Mouse (Mus musculus) layer of hippocampus, adult 18-20 months (tissue): Measurements from ENCODE around the gene Bok. TPM values are rescaled to one million over a fixed set of nuclear protein-coding genes. Genes with fewer than 3 reads are reported as not detected.
"Not testable (repeated sequence)": the region's sequence is repeated elsewhere in the genome, so short reads cannot be mapped to it uniquely, and the experiment has no call there.

Experiments used
- DNase-seq, 2 experiments: peaks; one replicate each; pipeline ENCODE4 v3.0.0; 2022; ENCODE audit warnings: low spot score in 2 of 2
- long read RNA-seq: library from polyadenylated mRNA; stranded (forward); transcript quantifications from one replicate; pipeline ENCODE4 v2.0.0, GENCODE M21; 2021
- total RNA-seq, 2 experiments: library from RNA; stranded (reverse); gene quantifications; 2 replicates each; pipeline ENCODE4 v1.2.3; 2021

Bok gene
- total RNA-seq, result 10 to 100 TPM; 56.6 to 59.1 TPM
- long read RNA-seq, transcript Bok-201 (5 exons, 1,468 nt), result major isoform, 72 of 104 reads
- long read RNA-seq, partial matches to known transcripts, result 27 of 104 reads
- long read RNA-seq, other reads (novel, unspliced or antisense), result 5 of 104 reads

- DNase-seq, result peak; percentile 30 to 49
Observed at GRCm38 (mm10) chr1:93685401-93686244, at the start of gene Bok. Gene Bok (plus strand): TSS chr1:93685660.

- no peak for DNase-seq
Observed at GRCm38 (mm10) chr1:93636211-93636897, 49.1 kb upstream of the Bok start.

- no peak for DNase-seq
Observed at GRCm38 (mm10) chr1:93641978-93642377, 43.5 kb upstream of the Bok start.

DNA sequence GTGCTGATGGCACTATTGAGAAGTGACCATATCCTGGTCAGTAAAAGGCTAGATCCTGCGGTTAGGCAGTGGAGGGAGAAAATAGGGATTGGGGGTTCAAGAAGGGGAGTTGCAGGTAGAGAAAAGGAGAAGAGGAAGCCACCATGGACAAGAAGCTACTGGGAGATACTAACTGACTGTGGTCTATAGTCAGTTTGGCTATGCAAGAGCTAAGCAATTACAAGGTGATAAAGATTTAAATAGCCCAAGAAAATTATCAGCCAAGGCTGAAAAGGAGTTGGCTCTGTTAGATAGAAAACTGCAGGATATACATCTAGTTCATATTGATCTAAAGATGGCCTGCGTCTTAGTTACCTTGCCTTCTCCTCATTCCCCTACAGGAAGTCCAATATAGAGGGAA, 42.8 kb upstream of the Bok start:
- DNase-seq, result no peak

DNA sequence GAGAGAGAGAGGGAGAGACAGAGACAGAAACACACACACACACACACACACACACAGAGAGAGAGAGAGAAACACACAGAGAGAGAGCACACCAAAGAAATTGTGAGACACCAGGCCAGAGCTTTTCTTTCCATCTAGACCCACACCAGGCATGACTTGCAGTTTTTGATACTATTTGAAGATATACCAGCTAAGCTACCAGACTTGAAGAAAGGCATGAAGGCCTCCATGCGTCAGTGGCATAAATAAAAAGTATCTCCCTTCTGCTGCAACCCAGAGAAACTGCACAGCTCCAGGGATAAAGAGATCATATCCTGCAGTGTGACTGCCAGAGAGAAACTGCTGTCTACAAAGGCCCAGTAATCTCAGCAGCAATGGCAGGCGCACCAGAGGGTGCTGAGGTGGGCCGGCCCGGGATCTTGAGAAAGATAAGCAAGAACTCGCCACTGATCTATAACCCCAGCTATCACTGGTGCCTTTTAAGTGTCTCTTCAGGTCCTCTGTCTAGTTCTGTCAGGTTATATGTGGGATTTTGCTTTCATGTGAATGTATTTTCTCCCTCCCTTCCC, 35.8 kb upstream of the Bok start:
- no peak for DNase-seq

DNA sequence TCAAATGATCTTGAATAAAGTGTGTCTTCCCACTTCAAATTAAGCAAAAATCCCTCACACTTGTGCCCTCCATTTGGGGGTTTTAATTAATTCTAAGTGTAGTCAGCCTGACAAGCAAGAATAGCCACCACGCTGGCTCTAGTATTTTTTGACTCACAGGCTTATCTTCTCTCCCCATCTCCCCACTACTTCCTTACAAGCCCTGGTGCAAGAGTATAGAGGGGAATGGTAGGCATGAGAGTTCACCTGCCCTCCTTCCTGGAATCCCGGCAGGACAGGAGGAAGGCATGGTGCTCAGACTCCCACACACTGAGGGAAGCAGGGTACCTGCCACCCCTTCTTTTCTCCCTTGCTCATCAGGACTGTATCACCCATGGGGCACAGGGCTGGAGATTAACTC, 31.2 kb upstream of the Bok start:
- DNase-seq, result no peak

GRCm38 (mm10) chr1:93654798-93655197, 30.7 kb upstream of the Bok start:
- no peak for DNase-seq

GRCm38 (mm10) chr1:93656325-93657024, 29.0 kb upstream of the Bok start:
- DNase-seq, result peak in 1 of 2 experiments; percentile 30

DNA sequence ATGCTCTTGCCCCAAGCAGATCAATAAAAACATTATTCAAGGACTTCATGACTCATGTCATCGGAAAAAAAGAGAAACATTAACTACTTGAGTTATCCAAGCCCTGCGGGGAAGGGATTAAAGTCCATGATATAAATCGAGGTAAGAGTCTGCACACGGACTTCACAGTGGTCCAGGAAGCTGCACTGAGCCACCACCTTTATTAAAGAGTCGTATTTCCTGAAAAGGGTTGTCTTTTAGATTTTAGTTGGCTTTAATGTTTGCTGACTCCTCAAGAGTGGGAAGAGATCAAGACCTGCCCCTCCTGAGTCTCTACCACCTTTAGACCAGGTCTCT, 28.5 kb upstream of the Bok start:
- no peak for DNase-seq

DNA sequence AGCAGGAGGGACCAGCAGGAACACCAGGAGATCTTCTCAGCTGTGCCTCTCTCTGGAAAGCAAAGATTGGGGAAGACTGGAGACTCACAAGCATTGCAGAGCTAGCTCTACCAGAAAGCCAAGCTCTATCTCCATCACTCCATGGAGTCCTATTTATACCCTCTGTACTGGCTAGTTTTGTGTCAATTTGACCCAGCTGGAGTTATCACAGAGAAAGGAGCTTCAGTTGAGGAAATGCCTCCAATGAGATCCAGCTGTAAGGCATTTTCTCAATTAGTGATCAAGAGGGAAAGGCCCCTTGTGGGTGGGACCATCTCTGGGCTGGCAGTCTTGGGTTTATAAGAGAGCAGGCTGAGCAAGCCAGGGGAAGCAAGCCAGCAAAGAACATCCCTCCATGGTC, 26.9 kb upstream of the Bok start, which contains the start of gene Stk25:
Stk25 (minus strand) TSS at position 101 of the 400 bp plus-strand sequence.
- not testable (repeated sequence) for DNase-seq

- no peak for DNase-seq
Observed at GRCm38 (mm10) chr1:93667760-93668400, 17.6 kb upstream of the Bok start.

- peak in 1 of 2 experiments; percentile 45 for DNase-seq
Observed at GRCm38 (mm10) chr1:93668791-93669548, 16.5 kb upstream of the Bok start.

- DNase-seq, result no peak
Observed at GRCm38 (mm10) chr1:93669941-93670340, 15.5 kb upstream of the Bok start.

GRCm38 (mm10) chr1:93672682-93673081, 12.8 kb upstream of the Bok start:
- DNase-seq, result no peak

GRCm38 (mm10) chr1:93678386-93678785, 7.1 kb upstream of the Bok start:
- no peak for DNase-seq

DNA sequence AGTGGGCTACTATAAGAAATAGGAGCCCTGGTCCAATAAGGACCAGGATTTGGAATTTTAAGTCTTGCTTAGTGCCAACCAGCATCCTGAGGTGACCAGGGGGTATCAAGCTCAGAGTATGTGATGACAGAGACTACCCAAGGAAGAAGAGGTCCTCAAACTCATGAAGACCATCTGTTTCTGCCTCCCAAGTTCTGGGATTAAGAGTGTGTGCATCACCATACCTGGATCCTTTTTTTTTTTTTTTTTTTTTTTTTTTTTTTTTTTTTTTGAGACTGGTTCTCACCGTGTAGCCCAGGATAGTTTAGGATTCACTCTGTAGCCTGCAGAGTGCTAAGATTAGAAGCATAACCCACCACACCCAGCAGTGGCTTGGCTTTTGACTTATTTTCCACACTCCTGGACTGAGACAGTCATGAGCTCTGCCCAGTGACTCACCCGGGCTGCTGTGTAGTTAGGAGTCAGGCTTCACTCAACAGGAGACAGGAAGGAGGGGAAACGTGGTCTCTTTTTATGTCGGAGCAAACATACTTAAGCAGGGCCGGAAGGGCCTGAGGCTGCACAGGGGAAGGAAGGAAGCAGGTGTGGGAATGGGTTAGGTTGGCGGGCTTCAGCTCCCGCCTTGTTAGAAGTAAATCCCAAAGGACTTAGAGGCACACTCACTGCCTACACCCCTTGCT, 5.4 kb upstream of the Bok start:
- DNase-seq, result no peak

GRCm38 (mm10) chr1:93686245-93686960, 943 bp downstream of the Bok start:
- peak; percentile 18 to 49 for DNase-seq

DNA sequence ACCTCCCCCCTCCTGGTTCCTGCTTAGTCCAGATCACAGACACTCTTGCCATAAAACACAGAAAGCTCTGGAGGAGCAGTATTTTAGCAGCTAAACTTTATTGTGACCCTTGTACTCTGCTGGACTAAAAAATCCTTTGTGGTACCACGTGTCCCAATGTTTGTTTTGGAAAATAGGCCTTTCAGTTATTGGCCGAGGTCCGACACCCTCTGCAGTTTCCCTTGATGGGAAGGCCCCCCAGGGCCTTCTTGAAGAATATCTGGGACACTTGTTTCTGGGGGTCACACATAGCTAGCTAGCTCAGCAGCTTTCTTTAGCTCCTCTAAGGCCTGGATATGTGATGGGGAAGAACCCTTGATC, 1.5 kb downstream of the Bok start:
- no peak for DNase-seq

GRCm38 (mm10) chr1:93688154-93688553, 2.7 kb downstream of the Bok start:
- DNase-seq, result no peak
